Mouse (Mus musculus) kidney, adult 18-20 months (tissue): Measurements from ENCODE around the gene Gnaq.
A peak's percentile ranks its signal among the peaks of the same experiment; 100 is the strongest.
"Not testable (repeated sequence)": the region's sequence is repeated elsewhere in the genome, so short reads cannot be mapped to it uniquely, and the experiment has no call there.

Experiments used
- DNase-seq: peaks from one replicate; pipeline ENCODE4 v3.0.0; 2021

Gnaq gene

DNA sequence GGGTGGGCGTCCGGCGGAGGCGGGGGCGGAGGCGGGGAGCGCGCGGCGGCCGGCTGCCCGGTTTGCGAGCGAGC, at the start of gene Gnaq:
Gene Gnaq (plus strand): TSS at position 41 of the 74 bp plus-strand sequence.
- DNase-seq: no peak

DNA sequence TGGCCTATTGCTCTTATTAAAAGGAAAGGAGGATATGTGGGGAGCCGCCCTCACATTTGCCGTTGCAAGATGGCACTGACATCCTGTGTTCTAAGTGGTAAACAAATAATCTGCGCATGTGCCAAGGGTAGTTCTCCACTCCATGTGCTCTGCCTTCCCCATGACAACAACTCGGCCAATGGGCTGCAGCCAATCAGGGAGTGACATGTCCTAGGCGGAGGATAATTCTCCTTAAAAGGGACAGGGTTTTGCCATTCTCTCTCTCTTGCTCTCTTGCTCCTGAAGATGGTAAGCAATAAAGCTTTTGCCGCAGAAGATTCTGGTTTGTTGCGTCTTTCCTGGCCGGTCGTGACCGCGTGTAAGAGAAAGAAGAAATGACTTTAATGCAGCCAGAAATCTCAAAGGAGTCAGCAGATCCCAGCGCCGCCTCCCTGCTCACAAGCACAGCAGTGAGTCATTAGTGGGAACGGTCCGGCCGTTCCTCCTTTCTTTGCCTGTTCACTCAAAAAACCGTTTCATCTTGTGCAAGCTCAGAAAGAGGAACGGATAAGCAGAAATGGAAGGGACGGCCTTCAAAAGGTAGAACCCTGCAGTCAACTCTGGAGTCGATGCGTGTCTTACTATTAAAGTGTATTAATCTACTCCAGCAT, 48.5 kb upstream of the Gnaq start:
- DNase-seq: not testable (repeated sequence)

DNA sequence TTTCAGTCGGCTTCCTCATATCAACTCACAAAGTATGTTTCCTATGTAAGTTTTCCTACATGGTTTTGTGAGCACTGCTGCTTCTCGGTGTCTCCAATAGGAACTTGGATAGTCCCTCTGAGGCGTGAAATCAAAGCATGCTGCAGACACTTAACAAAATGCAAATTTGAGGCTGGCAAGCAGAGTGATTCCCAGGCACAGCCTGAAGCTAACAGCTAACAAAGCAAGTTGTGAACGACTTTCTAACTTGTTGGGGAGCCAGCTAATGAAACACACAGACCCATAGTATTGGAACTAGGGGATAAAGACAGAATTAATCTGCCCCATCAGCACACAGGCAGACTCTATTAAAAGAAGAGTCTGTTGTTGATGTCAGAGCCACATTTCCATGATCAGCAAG, 47.4 kb upstream of the Gnaq start:
- no peak for DNase-seq

DNA sequence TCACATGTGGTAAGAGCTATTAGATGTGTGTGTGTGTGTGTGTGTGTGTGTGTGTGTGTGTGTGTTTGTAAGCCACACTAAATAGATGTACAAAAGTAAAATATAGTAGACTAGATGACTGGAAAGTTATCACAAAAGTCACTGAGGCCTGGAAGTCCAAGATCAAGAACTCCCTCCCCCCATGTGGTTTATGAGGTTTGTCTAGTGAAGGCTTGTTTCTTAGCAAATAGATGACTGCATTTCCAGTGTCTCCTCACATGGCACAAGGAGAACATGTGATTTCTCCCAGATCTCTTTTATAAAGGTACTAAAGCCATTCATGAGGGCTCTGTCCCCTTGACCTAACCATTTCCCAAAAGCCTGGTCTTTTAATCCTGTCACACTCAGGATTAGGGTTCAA, 46.5 kb upstream of the Gnaq start:
- no peak for DNase-seq

DNA sequence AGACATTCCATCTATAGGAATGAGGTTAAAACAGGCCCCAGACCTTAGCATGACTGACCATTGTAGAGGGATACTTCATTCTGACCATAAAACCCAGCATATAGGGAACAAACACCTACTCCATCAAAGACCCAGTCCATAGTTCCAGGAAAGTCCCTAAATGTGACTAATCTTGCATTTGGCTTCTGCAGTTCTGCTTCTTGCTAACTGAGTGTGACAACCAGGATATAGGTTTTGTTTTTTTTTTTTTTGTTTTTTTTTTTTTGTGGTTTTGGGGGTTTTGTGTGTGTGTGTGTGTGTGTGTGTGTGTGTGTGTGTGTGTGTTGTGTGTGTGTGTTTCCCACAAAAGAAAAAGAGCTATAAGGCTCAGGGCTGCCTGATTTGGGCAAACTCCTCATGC, 46.0 kb upstream of the Gnaq start:
- no peak for DNase-seq

DNA sequence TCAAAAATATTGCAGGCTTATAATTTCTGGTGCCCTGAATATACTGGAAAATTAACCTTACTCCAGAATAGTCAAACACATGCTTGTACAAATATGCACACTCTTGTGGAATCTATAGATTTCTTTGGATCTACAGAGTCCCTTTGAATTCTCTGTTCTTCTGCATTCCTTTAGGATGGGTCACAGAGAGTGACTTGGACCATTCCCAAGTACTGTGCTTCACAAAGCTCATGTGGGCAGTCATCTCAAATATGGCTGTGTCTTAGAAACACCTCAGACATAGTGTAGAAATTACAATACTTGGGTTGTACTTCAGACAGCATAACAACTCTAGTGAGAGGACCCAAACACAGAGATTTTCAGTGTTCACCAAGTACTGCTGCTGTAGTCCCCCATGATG, 45.2 kb upstream of the Gnaq start:
- DNase-seq: no peak

DNA sequence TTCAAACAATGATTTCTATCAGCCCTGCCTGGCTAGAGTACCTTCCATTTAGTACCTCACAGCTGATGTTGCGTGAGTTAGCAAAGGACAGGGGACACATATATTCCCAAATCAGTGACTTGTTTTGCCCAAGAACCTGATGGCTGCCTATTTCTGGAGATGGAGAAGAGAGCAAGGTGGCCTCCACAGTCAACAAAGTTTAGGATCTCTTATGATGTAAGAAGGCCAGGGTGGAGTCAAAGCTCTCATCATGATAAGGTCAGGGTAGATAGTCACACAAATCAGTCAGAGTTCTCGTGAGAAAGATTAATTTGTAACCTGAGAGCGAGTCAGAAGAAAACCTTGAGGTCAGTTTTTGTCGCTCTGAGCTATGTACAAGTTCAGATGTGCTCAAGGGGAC, 39.0 kb upstream of the Gnaq start:
- no peak for DNase-seq

DNA sequence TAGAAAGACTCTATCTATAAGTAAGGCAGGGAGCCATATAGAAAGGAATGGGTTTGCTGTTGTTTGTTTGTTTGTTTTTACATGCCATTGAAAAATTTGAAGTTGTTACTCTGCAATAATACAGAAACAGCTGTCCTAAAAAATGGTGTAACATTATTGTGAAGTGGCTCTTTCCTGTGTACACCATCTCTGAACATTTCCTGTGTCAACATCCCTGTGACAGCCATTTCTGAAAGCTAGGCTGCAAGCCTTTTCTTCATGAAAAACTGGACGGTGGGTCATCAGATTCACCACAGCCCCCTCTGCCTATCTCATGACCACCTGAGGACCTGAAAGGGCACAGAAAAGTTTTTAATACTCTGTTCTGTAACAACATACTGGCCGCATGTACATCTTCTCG, 22.7 kb upstream of the Gnaq start:
- DNase-seq: no peak

DNA sequence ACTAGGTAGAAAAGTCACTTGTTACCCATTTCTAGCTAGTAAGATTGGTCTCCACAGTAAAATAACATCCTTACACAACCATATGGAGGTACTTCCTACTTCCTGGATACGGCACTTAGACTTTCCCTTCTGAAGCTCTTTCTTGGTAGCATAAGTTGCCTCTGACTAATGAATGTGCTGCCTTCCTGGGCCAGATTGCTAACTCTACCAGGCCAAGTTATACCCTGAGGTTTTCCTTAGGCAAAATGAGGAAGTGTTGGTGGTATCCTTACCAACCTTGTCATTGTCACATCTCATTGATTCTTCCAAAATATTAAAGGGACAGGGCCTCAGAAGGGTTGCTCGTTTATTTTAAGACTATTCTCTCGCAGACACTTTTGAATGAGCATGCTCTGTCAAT, 22.0 kb upstream of the Gnaq start:
- DNase-seq: no peak

DNA sequence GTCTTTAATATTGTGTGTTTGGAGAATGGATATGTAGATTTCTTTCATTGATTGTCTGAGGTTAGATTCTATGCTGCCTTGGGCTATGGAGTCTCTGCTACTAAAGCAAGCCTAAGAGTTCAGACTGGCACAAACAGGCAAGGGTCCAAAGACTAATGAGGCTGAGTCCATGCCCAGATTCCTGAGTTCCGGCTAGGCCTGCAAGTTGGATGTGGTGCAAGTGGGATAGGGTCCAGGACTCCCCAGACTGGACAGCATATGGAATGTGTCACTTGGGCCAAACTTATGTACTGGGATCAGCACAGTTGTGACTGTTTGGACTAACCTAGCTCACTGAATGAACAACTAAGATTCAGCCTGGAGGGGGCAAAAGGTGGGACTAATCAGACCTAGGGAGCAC, 19.3 kb upstream of the Gnaq start:
- DNase-seq: peak; percentile 75

DNA sequence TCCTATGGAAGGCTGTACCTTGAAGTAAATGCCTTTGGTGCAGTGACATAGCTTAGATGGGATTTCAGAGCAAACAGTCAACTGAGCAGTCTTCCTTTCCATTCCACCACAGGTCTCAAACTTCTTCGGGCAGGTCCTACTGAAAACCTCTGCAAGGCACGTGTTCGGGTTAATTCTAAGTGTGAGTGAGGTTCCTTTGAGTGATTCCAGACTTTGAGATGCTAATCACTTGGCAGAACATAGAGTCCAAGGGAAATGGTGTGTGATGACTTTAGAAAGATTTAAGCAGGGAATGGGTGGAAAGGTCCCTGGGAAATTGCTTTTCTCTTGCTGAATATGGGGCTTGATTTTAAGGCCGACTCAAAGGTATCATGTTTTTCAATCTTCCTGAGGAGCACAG, 14.2 kb upstream of the Gnaq start:
- no peak for DNase-seq

DNA sequence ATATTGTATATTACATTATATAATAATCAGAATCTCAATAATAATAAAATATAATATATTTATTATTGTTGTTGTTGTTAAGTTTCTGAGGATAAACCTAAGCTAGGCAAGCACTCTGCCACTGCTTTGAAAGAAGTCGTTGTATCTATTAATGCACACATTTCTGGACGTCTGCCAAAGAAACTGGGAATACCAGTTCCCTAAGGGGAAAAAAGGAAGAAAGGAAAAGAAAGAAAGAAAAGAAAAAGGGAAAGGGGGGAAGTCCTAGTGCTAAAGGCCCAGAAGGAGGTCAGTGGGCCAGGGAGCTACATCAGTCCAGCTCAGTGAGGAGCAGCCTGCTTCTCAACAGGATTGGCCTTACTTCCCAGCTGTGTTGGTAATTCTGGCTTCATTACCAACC, 11.3 kb upstream of the Gnaq start:
- DNase-seq: no peak

DNA sequence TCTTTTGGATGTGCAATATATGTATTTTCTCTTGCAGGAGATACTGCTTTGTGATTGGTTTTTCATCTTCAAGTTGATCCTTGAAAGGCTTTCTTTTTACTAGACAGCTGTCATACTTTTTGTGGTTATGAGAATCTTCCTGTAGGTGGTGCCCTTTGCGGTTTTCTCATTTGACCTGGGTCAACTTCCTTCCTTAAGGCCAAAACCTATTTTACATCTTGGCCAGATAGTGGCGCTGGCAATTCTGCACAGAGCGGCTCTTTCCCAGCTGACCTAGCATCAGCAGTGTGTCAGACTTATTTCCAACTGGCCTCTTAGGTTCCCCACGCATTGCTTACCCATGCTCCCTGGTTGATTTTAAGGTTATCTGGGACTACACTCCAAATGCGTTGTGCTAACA, 3.9 kb upstream of the Gnaq start:
- no peak for DNase-seq

DNA sequence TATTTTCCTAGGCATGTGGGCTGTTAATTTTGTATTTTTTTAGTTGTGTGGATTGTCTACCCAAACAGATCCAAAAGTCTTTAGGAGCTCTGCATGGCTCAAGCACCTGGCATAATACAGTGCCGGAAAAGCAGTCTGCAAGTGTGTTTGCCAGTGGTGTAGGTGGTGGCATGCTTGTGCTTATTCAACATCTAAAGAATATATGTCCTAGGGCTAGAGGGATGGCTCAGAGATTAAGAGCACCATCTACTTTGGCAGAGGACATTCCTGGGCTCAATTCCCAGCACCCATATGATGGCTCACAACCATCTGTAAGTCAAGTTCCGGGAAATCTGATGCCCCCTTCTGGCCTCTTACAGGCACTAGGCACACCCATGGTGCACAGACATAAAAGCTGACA, 3.5 kb upstream of the Gnaq start:
- no peak for DNase-seq

DNA sequence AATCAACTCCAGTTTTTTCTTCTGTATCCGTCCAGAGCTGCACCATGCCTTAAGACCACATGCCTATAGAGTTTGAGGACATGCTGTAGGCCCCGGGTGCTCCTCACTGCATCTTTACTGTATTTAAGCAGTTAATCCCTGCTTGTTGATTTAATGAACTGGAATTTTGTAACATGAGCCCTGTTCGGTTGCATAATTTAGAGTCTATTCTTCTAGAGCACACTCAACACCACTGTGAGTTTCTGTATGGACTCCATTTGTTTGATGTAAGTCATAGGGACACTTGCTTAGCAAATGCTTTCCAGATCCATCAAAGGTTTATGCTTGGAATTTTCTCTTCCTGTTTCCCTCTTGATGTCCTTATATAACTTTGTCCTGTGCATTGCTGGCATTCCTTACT, 2.2 kb upstream of the Gnaq start:
- no peak for DNase-seq

DNA sequence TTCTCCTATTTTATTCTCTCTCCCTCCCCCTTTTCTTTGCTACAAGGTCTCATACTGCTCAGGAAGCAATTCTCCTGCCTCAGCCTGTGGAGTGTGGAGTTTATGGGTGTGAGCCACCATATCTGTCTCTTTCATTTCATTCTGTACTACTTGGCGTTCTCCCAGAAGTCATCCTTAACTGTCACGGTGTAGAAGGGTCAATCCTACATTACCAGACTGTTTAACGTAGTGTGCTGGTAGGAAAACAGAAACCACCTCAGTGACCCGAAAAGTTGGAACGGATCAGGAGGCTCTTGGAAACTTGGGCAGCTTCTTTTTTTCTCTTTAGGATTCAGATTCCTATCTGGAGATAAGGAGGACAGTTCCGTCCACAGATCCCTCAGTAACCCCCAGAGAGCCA, 800 bp upstream of the Gnaq start:
- DNase-seq: no peak

DNA sequence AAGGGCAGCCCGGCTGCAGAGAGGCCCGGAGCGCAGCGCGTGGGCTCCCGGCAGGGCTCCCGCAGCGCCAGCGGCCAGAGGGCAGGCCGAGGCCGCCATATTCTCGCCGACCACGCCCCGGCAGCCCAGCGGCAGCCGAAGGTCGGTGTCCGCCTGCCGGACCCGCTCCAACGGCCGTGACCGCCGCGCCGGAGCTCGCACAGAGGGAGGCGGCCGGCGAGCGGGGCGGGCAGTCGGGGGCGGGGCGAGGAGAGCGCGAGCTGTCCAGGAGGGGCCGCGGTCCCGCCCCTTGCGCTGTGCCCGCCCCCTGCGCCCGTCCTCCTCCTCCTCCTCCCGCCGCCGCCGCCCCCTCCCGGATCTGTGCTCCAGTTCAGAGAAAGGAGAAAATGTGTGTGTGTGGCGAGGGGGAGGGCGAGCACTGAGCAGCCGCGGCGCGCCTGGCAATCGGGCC, 266 bp upstream of the Gnaq start:
- peak; percentile 91 for DNase-seq

DNA sequence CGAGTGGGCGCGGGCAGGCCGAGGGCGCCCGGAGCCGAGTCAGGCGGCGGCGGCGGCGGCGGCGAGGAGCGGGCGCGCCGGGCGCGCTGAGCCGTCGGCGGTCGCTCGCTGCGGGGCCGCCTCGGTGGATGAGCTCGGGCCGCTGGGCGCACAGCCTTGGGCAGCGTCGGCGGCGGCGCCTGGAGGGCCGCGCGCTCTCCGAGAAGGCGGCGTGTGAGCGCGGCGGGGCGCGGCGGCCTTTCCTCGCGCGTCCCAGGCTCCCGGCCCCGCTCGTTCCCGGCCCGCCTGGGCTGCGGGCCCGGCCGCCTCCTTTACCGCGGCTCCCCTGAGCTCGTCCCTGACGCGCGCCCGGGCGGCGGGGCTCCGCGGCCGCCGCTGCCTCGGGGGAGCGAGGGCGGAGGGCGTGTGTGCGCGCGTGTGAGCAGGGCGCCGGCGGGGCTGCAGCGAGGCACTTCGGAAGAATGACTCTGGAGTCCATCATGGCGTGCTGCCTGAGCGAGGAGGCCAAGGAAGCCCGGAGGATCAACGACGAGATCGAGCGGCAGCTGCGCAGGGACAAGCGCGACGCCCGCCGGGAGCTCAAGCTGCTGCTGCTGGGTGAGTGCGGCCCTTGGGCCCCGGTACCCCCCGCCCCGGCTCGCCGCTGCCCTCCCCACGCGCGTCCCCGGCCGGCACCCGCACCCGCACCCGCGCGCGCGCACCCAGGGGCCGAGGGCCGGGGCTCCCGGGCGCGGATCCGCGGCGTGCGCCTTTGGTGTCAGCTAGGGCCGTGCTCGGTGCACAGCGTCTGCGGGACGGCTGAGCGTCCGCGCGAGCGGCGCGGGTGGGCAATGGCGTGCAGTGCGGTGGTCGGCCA, 462 bp downstream of the Gnaq start:
- peak; percentile 74 for DNase-seq

DNA sequence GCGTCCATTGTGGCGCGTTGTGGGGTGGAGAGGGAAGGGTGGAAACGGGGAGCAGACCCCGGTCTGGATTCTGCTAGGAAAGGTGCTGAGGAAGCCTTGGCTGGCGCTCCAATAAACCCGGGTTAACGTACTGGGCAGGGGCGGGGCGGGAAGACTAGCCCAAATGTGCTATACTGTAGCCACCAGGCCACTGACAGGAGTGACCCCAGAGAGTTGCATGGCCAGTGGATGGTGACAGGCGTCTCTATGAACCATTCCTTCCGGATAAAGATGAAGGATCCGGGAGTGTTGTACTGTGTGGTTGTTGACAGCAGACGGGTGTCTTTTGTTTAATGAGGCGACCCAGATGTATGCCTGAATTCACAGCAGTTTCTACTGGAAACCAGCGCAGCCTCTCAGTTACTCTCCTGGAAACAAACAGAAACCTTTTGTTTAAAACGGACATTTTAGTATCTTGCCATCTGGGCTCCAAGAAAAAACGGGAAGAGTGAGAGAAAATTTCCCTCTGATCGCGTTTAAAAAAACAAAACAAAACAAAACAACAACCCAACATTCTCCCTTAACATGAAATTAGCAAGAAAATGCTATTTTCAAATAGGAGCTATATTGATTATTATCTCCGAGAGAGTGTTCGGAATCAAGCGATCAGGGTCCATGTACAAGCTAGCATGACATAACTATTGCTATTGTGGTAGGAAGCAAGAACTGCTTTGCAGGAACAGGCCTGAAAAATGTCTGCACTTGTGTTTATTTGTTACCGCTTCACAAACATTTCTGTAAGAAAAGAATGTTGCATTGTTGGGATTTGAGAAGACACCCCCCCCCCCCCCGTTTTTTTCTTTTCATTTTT, 1.3 kb downstream of the Gnaq start:
- peak; percentile 65 for DNase-seq

DNA sequence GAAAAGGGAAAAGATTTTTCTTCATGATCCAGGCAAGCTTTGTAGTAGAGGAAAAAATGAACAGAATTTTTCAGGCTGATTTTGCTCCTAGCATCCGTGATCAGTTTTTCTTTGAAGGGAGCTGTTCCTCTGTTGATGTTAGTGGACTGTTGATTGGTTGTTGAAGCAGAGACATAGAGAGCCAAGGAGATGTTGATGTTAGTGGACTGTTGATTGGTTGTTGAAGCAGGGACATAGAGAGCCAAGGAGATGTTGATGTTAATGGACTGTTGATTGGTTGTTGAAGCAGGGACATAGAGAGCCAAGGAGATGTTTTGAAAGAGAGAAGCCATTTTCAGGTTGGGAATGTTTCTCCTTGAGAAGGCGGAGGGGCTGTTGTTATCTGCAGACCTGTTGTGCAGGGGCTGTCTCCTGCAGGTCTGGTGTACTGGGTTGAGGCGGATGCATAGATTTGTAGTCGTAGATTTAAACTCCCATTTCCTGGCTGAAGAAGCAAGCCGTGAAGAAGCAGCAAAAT, 5.5 kb downstream of the Gnaq start:
- DNase-seq: no peak

DNA sequence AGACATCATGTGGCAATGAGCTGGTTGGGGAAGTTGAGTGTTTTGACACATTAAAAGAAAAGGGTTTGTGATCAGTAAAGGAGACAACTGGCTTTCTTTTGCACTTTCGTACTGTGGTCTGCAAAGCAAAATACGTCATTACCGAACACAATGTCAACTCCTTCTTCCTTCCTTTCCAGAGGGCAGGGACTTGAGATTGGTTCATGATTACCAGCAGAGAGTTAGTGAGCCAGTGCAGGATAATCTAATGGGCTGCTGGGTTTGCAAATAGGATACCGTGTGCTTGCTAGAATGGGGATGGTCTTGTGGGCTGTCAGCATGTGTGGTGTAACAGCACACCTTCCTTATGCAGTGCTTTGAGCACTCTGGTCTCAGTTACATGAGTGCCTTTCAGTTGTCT, 8.1 kb downstream of the Gnaq start:
- DNase-seq: no peak

DNA sequence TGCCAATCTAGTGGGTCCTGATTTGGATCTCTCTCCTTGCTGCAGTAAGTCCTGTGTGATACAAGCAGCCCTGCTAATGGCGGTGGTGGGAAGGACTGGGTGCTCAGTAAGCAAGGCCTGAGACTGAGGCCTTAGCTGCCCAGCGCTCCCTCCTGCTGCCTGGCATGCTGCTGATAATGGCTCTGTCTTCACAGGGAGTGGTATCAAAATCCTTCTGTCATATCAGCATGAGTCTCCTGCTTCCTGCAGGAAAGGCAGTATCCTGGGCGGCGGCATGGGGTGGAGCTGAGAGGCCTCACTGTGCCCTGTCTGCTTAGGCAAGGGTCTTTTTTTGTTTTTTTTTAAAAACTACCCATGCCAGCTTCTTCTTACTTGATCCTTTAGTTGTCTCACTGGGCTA, 9.2 kb downstream of the Gnaq start:
- no peak for DNase-seq

DNA sequence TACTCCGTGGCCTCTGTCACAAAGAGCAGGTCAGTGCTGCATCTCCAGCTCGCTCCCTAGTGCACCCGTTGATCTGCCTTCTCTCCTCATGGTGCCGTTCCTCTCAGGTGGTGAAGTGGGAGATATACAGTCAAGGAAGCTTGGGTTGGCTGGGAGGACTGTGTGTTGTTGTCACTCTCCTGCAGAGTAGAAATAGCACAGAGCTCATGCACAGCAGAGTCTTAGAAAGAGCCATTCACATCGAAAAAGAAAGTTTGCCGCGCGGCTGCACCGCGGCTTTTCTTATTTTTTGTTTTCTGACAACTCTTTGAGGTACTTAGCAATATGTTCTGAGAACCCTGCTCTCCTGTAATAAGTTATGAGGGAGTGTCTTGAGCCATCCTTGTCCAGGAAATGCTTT, 10.4 kb downstream of the Gnaq start:
- DNase-seq: no peak

DNA sequence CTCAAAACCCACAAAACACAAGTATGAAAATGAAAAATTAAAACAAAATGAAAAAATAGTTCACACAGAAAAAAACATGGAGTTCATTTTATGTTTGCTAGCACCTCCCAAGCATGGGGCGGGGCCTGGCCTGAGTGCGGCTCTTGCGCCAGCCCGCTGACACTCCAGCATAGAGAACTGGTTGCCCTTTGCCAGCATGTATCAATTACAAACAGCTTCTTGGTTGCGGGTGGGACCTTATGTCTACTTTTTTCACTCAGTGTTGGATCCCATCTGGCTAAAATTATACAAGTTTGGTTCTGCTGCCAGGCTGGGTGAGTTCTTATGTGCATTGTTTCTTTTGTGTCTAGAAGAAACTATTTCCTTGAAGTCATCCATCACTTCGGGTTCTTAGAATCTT, 14.8 kb downstream of the Gnaq start:
- no peak for DNase-seq
